Mouse (Mus musculus) cerebellum, adult 9-11 months (tissue): ENCODE data around the gene Atcay.
"Not testable (repeated sequence)": the region's sequence is repeated elsewhere in the genome, so short reads cannot be mapped to it uniquely, and the experiment has no call there.

Experiments used
- DNase-seq: peaks from one replicate; pipeline ENCODE4 v3.0.0; 2022

Gene Atcay

DNA sequence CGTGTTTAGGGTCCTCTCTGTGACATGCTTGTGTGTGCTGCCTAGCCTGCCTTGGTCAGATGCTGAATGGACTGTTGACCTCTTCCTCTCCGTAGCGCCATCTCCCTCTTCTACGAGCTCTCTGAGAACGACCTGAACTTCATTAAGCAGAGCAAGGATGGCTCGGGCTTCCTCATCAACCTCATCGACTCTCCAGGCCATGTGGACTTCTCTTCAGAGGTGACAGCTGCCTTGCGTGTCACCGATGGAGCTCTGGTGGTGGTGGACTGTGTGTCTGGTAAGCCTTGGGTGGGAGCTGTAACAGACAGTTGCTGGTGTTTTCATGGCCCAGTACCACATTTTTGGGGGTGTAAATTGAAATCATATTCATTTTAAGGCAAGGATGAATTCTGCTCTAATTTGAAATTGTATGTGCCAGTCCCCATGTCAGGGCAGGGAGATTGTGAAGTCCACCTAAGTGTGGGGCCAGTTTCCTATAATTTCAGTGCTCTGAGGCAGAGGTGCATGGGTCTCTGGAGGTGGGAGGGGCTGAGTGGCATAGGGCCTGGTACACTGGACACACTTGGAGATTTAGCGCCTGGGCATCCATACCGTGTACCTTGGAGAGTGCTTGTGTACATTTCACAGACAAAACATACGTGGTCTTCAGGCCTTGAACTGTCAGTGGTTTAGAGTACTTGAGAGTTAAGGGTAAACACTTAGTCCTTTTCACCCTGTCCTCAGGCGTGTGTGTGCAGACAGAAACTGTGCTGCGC lies 52.5 kb downstream of the Atcay start:
- DNase-seq: peak; percentile 54

DNA sequence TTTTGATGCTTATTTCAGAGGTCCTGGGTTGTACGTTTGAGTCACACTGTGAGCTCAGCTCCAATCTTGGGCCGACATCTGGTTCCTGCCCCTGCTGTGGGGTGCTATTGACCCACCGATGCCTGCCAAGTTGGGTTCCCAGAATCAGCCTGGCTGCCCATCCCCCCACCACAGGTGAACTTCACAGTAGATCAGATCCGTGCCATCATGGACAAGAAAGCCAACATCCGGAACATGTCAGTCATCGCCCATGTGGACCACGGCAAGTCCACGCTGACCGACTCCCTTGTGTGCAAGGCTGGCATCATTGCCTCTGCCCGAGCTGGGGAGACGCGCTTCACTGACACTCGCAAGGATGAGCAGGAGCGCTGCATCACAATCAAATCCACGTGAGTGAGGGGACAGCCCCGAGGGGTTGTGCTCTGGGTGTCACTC lies 53.1 kb downstream of the Atcay start:
- DNase-seq: peak; percentile 79

DNA sequence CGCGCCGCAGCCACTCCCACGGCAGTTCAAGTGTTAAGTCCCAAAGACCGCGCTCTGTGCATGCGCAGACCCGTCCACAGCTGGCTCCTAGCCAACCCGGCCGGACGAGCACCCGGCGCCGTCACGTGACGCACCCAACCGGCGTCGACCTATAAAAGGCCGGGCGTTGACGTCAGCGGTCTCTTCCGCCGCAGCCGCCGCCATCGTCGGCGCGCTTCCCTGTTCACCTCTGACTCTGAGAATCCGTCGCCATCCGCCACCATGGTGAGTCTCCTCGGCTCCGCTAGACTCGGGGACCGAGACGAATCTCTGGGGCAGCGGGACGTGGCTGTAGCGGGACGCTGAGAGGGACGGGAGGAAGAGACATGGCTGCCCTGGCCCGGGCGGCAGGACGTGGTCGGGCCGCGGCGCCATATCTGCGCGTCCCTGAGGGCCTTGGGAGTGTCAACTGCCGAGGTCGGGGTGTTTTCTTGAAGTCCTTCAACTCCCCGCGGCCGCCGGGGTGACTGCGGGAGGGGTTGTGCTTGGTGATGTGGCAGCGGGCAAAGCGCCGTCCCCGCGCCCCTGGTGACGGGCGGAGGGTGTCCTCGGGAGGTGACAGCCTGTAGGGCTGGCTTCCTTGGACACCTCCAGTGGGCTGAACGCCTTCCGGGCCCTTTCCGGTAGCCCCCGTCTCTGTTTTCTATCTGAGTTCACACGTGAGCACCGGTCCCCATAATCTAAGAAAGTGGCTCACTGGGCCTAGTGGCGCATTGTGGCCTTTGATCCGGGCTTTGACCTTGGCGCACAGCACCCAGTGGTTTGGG lies 54.0 kb downstream of the Atcay start, which contains the start of gene Eef2:
Gene Eef2 (plus strand): TSS at position 166 of the 806 bp plus-strand sequence.
- DNase-seq: peak; percentile 99

DNA sequence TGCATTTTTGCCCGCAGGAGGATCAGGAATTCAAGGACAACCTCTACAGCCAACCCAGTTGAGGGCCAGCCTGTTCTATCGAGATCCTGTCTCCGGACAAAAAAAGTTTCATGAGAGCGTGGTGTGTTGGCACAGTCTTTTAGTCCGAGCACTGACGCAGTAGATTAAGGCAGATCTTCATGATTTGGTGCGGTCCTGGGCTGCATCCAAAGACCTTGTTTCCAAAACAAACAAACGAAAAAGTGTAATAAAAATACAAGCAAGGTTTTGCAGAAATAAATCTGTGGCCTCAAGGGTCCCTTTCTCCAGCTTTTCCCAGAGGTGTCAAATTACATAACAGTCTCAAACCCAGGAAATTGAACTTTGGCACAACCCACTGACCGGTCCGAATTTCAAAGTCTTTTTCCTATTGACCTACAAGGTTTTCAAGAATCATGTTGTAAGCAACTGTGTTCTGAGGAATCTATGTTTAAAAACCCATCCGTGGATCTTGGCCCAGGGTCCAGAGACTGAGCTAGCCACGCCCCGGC lies 54.6 kb downstream of the Atcay start:
- DNase-seq: no peak

DNA sequence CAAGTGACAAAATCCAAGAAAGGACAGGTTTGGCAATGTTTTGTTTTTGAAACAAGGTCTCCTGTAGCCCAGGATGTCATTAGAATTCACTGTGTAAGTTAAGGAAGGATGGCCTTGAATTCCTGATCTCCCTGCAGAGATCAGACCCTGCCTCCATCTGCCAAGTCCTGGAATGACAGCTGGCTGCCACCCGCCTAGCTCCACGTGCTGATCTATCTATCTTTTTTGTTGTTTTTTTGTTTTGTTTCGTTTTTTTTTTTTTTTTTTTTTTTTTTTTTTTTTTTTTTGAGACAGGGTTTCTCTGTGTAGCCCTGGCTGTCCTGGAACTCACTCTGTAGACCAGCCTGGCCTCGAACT lies 55.3 kb downstream of the Atcay start:
- DNase-seq: not testable (repeated sequence)

DNA sequence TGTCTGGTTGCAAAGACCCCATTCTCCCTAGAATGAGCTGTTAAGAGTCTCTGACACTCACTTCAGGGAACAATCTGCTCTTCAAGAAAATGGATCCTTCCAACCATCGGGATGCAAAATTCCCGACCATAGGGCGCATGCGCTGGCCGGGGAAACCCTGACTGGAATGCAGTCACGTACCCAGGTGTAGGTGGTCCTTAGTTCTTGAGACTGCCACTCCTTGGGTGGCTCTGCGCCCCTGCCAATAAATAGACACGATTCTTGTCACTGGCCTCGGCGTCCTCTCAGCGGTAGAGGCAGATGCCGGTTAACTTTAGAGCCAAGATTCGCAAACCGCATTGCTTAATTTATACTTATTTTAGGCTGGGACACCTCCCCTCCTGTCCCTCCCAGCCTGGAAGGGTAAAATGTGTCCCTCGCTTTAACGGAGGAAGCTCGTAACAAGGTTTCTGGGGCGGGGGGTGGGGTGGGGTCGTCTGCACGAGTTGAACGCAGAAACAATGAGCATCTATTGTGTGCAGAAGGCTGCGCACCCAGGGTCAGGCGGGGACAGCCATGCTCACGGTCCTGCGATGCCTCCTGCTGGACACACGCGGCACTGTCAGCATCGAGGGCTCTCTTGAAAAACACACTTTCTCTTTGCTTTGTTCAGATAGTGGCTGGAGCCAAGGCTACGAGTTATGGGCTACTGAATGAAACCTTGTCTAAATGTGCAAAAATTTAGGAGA lies 55.9 kb downstream of the Atcay start:
- DNase-seq: peak; percentile 92

DNA sequence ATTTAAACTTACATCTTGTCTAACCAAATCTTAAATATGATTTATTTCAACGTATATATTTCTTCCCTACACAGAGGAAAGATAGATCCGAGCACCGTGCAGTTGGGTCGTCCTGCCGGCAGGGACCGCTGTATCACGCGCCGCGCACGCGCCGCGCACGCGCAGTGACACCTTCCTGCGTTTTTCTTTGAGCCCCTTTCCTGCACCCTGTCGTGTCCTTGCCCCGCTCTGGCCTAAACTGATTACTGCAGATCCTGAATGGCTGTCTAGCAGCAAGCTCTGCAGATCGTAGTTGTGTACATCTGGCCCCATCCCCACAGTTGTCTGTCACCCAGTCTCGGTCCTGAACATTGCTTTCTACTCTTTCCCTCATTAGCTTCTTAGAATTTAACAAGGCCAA lies 57.5 kb downstream of the Atcay start:
- peak; percentile 86 for DNase-seq

DNA sequence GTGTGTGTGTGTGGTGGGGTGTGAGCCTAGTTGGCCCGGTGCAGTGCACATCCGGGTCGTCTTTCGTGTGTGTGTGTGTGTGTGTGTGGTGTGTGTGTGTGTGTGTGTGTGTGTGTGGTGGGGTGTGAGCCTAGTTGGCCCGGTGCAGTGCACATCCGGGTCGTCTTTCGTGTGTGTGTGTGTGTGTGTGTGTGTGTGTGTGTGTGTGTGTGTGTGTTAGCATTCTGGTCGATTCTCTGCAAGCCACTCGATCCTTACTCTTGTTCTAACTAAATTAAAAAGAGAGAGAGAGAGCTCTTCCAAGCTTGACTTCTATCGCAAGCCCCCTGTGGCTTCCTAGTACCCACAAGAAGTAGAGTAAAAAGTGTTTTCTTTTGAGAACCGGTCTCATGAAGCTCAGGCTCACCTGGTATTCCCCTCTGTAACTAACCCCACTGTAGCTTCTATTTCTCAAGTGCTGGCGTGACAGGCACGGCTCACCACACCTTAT lies 61.2 kb downstream of the Atcay start:
- not testable (repeated sequence) for DNase-seq

DNA sequence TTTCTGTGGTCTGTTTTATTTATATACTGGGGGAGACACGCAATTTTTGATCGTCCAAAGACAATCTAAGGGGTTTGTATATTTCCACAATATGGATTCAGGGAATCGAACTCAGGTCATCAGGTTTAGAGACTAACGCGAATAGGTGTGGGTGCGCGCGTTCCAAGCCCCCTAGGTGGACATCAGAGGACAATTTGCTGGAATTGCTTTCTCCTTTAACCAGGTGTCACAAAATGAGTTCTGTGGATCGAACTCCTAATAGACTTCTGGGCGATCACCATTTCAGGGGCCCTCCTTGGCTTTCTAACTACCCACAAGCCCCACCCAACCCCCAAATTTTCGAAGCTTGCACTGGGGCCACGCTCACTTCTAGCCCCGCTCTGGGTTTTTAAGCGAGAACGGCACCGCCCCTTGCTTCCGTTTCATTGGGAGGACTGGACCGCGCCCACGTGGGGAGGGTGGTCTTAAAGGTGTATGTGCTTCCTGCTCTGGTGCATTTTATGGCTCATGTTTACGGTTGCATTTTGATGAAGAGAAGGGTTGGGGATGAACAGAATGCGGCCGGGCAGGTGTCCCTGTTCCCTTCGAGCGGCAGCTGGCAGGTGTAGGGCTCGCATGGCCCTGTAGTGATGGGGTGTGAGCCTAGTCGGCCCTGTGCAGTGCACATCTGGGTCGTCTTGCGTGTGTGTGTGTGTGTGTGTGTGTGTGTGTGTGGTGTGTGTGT lies 62.0 kb downstream of the Atcay start:
- DNase-seq: peak; percentile 85

DNA sequence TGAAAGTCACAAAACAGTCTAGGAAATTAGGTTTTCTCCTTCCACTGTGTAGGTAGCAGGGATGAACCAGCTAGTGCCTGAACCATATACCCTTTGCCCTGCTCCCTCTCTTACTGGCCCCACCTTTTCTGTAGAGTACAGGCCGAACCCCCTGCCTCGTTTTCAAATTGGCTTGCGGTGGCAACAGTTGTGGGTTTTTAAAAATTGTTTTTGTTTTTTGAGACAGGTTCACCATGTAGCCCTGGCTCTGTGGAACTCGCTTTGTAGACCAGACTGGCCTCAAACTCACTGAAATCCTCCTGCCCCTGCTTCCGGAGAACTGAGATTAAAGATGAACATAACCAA lies 62.6 kb downstream of the Atcay start:
- no peak for DNase-seq

DNA sequence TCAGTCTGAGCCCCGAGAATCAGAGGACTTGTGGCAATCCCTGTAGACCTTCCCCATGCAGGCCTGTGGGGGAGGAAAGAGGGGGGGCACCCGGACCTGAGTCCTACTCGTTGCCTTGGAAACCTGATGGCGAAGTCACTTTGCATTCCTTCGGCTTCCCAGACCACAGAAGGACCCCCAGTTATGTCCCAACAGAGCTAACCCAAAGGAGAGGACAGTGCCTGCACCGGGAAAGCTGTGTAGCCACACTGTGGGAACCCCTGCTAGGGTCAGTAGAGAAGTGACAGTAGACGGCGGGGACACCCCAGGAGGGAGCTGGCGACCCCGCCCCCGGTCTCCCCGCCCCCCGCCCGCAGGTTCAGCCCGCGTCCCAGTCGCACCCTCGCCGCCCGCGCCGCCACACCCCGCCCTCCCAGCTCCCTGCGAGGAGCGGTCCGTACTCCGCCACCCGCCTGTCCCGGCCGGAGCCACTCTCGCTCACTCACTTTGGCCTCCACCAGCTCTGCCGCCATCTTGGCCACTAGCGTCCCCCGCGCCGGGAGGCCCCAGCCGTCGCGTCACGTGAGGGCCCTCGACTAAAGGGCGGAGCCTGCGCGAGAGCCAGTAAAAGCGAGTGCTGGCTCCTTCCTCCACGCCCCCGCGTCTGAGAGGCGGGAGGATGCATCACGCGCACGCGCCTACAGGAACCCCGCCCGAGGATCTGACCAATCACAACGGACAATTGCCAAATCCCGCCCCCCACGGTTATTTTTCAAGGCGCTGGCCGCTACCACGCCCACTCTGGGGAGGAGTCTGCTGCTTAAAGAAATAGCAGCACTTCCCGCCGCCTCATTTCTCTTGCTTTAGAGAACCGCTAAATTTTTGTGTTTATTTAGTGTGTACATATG lies 63.2 kb downstream of the Atcay start, which contains the start of gene Pias4:
Gene Pias4 (minus strand): TSS at position 724 of the 887 bp plus-strand sequence.
- peak; percentile 100 for DNase-seq

DNA sequence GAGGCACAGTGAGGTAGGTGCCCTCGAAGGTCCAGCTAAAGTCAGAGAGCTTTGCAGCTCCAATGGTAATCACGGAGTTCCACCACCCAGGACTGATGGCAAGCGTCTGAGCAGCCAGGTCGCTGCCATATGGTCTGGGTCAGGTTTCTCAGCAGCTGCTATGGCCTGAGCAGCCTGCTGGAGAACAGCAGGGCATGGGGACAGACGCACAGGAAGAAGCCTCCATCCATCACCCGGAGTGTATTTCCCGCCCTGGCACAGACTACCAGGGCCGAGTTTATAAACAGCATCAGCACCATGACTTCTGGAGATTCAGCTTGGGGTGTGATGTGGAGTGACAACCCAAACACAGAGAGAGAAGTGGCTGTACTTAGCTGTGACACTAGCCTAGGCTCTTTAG lies 65.5 kb downstream of the Atcay start:
- peak; percentile 87 for DNase-seq

DNA sequence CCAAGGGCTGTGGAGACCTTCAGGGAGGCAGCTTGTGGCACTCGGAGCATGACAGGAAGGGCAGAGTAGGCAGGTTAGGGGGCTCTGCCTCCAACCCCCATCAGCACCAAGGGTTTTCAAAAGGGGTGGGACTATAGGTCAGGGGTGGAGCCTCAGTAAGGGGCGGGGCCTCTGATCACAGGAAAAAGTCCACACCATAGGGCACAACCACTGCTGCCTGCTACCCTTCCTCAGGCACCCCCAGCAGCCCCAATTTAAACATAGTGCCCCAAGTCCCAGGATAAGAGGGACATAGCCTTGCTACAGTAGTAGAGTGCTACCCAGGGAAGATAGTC lies 68.3 kb downstream of the Atcay start:
- no peak for DNase-seq

DNA sequence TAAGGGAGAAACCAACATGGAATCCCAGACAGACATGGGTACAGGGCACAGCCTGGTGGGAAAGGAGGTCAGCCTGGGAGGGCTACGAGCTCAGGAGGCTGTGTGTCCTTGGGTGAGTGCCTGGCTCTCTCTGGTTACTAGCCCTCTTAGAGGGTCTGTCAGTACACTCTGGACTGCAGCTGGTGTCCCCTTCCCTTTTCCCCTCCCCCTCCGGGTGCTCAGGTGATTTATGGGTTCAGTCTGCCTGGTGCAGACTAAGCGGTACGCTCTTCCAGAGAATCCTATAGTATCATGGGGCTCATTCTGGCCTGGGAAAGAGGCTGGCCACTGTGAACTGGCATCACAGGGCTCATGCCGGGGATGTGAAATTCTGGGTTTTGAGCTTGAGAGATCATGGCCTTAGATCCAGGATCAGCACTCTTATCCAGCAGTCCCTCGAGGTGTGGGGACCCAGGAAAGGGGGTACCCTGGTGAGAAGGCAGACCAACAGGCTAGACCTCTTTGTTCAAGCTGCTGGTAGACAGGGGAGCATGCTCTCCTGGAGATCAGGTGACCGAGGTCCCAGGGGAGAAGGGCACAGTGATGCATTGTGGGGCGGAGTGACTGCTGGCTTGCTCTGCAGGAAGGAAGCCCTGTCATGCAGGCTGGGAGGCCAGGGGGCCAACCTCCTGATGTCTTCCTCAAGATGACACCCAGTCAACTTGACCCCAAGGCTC lies 68.9 kb downstream of the Atcay start:
- DNase-seq: no peak

DNA sequence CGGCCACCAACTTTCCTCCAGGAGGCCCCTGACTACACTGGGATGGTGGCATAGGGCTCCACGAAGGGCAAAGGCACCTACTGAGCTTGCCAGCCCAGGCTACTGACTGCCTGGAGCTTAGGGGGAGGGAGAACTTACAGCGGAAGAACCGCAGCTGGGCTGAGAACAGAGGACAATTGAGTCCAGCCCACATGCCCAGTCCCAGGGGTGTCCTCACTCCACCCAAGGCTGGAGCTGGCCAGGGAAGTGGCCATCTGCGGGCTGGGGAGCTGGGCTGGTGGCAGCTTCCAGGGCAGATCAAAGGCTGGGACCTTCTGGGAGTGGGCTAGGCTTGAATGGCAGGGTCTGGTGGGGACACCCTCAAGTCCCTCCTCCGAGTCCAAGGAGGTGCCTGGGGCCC lies 75.9 kb downstream of the Atcay start:
- DNase-seq: no peak
